Mouse (Mus musculus): ENCODE data around the gene Gm42517.

GRCm38 (mm10) chr5:108378346-108378745 lies 10.6 kb upstream of the Gm42517 start:
- no peak for TF ChIP-seq CTCF (conservative IDR thresholded peaks at IDR 0.05; ENCODE audit: insufficient read depth, insufficient read length, low read depth, low read length)
- no peak for TF ChIP-seq POLR2A (IDR thresholded peaks at IDR 0.05; ENCODE audit: low read depth, low read length)
